Mouse (Mus musculus) hindlimb bud, embryonic 11.5 days (tissue): ENCODE results near the gene Snx1.
A peak's percentile ranks its signal among the peaks of the same experiment; 100 is the strongest.

Experiments
- DNase-seq: peaks from one replicate; pipeline ENCODE4 v3.0.0-alpha.2; 2012; ENCODE audit warnings: low read depth, low spot score; ENCODE audit errors: extremely low spot score

The Snx1 gene

DNA sequence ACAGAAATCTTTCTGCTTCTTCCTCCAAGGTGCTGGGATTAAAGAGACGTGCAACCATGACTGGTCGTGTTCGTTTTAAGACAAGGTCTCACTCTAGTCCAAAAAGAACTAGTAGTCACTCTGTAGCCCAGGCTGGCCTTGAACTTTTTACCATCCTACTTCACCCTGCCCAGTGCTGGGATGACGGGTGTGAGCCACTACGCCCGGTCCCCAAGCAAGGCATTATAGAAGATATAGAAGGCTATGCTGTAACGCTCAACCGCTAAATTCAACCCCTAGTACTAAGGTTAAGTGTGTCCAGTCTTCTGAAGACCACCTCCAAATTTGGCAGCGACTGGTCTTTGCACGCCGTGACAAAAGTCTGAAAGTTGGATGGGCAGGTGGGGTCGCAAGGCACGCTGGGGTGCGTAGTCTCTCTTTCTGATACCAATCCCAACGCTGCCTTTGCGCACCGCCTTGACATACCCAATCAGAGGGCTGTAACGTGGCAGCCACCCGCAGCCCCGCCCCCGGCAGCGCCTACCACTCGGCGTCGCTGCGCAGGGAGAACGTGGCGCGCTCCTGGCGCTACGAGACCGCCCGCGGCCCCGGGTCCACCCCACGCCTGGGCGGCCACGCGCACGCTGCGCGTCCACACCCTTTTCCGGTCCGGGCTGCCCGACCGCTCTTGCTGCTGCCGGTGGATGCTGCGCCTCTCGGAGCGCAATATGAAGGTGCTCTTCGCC, 66.6 kb downstream of the Snx1 start, which contains the start of gene Ppib:
TSS of gene Ppib (plus strand) at position 640 of the 725 bp plus-strand sequence.
- peak; percentile 79 for DNase-seq

DNA sequence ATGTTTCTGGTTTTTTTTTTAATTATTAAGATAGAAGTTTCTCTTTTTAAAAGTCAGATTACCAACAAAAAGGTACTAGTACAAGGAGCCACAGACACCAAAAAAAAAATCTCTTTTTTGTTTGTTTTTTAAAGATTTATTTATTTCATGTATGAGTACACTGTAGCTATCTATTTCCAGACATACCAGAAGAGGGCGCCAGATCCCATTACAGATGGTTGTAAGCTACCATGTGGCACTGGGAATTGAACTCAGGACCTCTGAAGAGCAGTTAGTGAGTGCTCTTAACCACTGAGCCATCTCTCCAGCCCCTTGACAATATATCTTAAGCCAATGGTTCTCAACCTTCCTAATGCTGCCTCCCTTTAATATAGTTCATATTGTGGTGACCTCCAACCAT, 72.8 kb downstream of the Snx1 start:
- no peak for DNase-seq

DNA sequence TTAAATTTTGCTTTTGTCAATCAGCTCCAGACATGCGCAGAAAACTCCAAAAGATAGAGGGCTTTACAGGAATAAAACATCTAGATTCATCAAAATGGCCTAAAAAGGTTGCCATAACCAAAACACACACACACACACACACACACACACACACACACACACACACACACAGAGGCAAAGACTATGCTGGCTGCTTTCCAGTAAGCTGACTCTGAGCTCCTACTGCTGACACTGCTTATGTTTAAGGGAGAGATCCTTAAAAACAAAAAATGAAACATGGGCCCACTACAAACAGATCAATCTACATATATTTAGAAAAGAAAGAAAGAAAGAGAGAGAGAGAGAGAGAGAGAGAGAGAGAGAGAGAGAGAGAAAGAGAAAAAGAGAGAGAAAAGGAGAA, 73.7 kb downstream of the Snx1 start:
- no peak for DNase-seq

DNA sequence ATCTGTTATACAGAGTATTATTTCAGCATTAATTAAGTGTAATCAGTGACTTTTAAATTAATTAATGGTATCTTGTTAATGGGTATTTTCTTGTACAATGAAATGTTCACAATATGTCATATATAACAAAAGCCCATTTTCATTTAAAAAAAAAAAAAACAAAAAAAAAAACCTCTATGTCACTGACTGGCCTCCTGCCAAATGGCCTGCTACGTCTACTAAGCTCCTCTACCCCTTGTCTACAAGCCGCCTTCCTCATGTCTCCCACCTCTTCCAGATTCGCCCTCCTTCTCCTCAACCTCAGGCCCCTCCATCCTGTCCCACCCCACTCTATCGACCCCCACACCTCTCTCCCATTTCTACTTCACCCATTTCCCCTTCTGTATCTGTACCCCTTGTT, 74.9 kb downstream of the Snx1 start:
- DNase-seq = no peak

DNA sequence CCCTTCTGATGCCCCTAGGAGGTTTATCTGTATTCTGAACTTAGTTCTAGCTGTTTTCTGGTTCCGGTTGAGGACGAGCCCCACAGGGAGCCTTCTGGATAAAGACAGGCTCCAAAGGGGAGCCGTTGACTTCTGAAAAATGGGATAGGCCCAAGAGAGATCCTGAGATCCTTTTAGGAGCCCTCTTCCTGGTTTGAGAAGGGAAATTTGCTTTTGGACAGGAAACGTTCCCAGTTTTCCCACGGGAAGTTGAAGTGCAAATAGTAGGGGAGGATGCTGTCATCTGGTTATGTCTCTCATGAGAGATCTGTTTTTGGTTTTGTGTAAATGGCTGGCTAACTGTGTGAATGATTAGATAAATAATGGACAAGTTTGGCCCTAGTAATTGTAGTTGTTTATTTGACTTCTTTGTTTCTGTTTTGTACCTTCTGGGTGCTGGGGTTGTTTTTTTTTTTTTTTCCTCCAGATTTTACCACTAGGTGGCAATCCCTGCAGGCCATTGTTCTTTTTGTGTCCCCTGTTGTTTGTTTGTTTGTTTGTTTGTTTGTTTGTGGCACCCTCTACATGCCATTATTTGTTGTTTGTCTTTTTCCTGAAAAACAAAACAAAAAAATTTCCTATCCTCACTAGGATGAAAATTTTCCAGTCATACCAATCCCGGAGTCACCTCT, 76.3 kb downstream of the Snx1 start:
- no peak for DNase-seq

DNA sequence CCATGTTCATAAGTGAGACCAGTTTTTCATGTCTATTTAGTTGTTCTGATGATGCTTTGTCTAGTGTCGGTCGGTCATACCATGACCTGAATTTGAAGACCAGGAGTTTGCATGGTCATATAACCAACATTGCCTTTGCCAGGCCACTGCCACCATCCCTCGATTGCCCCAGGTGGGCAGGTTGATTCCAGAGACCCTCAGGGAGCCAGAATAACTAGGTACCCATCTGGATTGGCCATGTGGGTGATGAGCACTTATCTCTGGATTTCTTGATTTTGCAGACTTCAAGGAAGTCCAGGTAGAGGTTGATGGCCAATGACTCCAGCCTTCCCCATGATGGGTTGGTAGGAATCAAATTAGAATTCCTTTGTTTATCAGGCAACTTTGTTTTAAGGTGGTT, 83.1 kb downstream of the Snx1 start:
- DNase-seq = no peak

DNA sequence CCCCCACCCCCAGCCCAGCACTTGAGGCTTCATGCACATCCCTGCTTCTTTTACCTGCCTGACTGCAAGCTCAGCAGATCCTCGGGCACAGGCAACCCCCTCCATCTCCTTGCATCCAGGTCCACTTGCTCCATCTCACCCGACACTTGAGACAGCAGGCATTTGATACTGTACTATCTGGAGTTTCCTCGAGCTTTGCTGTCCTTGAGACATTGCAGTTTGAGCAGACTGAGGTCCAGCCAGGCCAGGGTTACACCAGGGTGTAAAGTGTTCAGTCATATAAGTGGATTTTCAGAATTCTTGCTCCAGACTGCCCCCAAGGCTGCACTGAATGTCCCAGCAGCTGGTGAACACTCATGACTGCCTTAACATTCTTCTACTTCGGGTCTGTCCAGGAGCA, 84.1 kb downstream of the Snx1 start:
- DNase-seq = no peak

DNA sequence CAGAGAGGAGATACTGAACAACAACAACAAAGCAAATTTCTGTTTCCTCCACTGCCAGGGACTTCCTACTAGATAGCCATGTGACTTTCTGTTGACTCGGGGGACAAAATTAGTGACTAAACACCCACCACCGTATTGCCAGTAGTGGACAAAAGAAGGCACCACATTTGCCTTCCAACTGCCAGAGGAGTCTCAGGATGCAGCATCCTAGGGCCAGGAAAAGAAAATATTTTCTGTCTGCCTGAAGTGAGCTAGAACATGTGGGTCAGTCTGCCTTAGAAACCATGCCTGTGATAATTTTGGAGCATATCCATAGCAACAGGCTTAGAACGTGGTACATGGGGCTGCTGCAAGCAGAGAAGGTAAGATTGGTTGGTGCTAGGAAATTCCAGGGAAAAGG, 85.6 kb downstream of the Snx1 start:
- DNase-seq = no peak

DNA sequence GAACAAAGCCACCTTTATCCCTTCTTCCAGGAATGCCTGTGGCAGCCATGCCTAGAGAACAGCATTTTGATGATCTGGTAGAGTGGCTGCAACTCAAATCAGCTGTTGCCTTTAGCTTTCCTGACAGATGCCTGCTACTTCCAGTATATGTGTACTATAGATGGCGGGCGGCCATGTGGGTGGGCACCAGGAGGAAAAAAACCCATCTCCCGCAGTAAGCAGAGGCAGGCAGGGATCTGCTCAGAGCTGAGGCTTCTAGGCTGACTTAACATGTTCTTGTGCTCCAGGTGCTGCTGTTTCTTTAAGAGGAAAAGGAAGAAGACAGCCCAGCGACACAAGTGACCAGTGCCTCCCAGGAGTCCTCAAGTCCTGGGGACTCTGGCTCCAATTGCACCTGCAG, 87.1 kb downstream of the Snx1 start:
- no peak for DNase-seq

DNA sequence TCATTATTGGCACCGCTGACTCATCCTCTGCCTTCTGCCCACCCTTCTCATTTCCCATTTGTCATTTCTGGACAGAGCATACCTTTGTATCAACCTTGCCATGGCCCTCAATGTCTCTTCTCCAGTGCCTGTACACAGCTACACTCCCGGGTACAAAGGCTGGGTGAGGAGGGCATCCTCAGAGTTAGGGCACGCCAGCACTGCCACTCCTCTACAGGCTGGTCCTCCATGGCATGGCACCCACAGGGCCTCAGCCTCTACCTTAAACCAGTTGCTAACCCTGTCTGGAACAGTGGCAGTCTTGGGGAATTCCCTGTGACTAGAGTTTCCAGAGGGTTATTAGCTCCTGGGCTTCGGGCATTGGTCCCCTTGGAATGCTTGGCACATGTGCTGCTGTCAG, 87.8 kb downstream of the Snx1 start:
- DNase-seq = no peak
